Mouse (Mus musculus): ENCODE data around the gene 4933415A04Rik. TPM values are rescaled to one million over a fixed set of nuclear protein-coding genes. Genes with fewer than 3 reads are reported as not detected.

Gene 4933415A04Rik
- 1.1 TPM in 2 replicates for polyA plus RNA-seq (2012; rRNA removed)

DNA sequence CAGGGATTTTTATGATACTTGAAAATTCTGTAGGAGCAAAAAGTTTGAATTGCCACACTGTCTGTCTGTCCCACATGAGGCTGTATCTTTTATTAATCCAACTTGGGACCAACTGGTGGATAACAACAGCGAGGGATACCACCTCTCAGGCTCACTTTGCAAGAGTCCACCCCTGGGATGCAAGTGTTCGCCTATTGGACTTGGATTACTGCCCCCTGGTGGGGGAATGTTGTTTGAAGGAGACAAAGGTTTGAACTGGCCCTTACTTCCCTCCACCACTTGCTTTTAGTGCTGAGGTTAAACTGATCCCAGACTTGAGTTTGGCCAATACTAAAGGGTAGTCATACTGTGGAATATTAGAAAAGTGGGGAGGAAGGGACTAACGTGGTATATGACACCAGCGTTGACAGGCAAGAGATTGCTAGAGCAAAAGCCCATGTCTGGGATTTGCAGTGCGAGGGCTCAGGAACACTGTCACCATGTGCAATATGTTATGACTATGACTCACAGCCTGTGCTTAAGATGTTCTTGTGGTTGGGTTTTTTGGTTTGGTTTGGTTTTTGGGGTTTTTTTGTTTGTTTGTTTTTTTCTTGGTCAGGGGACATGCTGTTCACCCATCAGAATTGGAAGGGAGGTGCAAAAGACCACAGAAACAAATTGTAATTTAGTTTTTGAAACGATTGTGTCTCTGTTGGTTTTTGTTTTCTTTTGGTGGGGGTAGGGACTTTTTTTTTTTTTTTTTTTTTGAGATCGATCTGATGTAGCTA is at the start of gene 4933415A04Rik:
TSS of gene 4933415A04Rik (plus strand) at position 717 of the 767 bp plus-strand sequence.
- DNase-seq (ENCODE audit: low read depth, low spot score), result peak; percentile 42
- 70% methylated on average over 7 of the region's 7 CpGs for WGBS

DNA sequence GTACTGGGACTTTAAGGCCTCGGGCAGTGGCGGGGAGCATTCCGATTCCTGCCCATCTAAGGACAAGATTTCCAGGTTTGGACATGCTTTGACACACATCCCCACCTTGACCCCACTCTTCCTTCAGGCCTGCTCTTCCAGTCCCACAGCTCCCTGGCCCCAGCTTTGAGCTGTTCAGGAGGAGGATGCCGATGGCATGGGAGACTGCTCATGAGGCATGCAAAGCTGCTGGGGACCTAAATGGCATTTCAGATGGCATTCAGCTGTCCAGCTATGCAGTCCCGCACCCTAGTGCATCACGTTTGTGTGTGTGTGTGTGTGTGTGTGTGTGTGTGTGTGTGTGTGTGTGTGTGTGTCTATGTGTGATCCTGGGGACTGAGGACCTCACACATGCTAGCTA is 49.8 kb upstream of the 4933415A04Rik start:
- WGBS, result 94% methylated on average over 6 of the region's 6 CpGs
- DNase-seq (ENCODE audit: low read depth, low spot score), result no peak

DNA sequence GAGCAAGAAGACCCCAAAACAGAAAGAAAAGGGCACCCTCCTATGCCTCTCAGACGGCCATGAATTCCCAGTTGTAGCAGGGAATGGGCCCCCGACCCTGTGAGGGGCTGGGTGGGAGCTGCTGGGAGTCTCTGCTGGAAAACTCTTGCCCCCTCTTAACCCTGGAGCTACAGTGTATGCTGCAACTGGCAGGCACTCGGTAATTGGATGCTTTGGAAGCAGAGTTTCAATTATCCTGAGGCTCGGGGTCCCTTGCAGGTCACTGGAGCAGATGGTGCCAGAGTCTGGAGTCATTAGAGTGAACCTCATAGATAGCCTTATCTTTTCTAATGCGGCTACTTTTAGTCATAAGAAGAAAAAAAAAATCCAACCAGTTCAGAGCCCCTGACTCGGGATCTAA is 47.0 kb upstream of the 4933415A04Rik start:
- WGBS, result 81% methylated on average over 6 of the region's 6 CpGs
- no peak for DNase-seq (ENCODE audit: low read depth, low spot score)

DNA sequence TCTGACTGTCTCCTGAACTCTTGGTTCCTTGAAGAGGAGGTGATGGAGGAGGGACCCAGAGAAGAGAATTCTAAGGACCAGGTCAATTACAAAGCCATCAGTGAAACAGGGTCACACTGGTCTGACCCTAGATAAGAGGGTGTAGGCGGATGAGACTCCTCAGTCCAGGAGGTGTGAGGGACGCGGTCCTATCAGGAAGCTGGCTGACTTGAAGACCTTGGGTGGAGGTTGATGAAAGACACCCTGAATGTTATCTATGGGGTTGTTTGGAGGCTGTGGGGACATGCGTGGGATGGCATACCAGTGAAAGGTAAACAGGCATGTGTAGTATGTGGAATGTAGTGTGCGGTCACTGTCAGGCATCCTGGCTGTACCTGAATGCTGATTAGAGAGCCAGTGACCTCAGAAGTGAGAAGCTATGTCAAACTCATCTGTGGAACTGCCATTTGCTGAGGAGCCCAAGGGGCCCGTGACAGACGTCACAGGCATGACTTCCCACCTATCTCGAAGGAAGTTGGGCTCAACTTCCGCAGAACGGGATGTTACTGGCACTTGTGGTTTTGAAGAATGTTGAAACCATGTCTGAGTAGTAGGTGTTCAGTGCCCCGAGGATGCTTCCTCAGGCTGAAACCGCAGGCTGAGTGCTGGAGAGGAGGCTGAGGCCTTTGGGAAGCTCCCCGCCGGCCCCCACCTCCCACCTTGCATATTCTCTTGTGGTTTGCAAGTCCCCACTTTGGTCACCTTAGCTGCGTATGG is 43.0 kb upstream of the 4933415A04Rik start:
- WGBS, result 92% methylated on average over 15 of the region's 15 CpGs
- no peak for DNase-seq (ENCODE audit: low read depth, low spot score)

DNA sequence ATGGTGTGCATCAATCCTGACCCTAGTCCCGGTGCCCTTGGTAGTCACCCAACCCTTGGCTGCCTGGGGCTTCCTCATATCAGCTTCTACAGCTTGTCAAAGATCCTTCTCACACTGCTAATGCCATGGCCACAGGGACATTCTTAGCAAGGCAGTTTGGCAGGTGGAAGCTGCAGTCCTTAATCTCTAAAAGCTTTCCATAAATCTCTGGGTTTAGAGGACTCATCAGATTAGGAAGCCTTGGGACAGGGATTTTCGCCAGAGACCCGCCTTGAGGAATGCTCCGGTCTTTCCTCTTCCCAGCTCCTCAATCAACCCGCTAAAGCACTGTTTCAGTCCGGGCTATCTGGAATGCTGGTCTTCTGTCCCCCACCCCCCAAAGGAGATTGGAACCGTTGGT is 42.0 kb upstream of the 4933415A04Rik start:
- WGBS, result 87% methylated on average over 7 of the region's 7 CpGs
- no peak for DNase-seq (ENCODE audit: low read depth, low spot score)

GRCm38 (mm10) chr11:43545873-43546475 is 40.9 kb upstream of the 4933415A04Rik start:
- DNase-seq (ENCODE audit: low read depth, low spot score), result no peak
- 69% methylated on average over 16 of the region's 16 CpGs for WGBS

DNA sequence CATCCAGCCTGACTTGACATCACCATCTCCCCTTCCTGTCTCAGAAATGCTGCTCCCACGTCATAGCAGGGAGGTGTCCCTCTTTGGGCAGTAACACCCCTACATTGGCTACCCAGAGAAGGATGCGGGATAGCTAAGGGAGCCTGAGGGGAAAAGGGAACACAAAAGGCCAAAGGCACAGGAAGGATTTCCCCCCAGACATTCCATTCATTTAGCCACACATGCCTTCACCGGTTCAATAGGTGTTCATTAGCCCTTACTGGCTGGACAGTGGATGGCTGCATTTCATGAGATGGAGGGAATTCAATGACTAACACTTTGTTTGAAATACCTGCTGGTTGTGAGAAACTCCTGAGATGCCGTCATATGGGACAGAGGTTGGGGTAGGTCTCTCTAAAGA is 40.2 kb upstream of the 4933415A04Rik start:
- no peak for DNase-seq (ENCODE audit: low read depth, low spot score)
- 91% methylated on average over 4 of the region's 4 CpGs for WGBS

DNA sequence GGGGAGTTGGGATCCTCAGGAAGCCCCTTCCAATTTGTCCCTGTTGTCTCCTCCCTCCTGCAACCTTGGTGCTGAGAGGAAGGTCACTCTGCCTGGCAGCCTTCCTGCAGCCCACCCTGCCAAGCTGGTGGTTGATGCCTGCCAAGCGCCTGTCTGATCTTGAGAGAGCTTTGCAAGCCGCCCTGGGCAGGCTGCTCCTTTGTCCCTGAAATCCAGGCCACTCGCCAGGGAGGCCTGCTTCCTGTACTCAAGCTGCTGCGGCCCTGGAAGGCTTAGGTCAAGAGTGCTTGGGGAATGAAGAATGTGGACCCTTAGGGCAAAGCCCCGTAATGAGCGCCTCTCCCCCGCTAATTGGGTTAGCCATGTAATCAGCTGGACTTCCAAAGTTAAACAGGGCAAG is 38.7 kb upstream of the 4933415A04Rik start:
- no peak for DNase-seq (ENCODE audit: low read depth, low spot score)
- 31% methylated on average over 7 of the region's 7 CpGs for WGBS

DNA sequence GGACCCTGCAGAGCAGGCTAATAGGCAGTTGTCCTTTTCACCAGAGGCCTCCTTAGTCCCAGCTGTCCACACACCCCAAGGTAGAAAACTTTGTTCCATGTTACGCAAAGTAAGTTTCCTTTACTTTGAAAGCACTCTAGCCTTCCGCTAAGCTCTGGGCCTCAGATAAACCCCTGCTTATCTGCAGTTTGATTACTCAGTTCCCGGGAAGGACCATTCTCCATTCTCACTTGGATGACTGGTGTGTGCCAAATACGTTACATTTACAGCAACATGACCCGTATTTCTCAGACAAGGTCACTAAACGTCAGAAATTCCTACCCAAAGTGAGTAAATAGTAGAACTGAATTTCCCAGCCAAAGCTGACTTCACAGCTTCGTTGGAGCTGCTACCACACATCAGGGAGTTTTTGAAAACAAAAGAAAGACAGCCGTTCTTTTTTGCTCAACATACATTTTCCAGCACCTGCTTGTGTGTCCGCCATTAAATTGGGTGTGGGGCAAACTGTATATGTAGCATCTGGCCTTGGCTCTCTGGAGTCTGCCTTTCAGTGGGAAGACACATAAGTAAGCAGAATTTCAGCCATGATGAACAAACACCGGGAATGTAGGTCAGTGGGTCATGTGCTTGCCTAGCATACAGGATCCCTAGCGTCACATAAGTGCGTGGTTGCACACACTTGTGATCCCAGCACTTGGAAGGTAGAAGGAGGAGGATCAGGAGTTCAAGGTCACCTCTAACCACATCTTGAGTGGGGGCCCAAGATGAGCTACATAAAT is 38.0 kb upstream of the 4933415A04Rik start:
- WGBS, result 24% methylated on average over 12 of the region's 12 CpGs
- DNase-seq (ENCODE audit: low read depth, low spot score), result no peak

DNA sequence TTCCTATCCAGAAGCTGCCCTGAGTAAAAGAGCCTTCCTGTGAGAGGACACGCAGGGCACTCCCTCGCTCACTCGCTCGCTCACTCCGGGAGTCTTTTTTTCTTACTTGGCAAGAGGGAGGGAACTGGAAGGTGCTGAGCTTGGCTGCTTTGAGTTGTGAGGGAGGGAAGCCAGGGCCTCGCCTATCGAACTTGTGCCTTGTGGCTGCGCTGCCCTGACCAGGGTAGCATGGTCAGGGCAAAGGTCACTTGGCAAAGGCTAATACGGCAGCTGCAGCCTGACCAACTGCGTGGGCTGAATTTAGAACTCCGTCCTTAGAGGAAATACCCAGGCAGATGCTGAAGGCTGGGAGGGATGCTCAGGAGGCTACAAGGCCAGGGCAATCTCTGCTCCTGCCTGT is 37.1 kb upstream of the 4933415A04Rik start:
- peak; percentile 91 for DNase-seq (ENCODE audit: low read depth, low spot score)
- 23% methylated on average over 11 of the region's 11 CpGs for WGBS

GRCm38 (mm10) chr11:43551756-43552155 is 35.1 kb upstream of the 4933415A04Rik start:
- DNase-seq (ENCODE audit: low read depth, low spot score), result peak; percentile 94
- WGBS, result 23% methylated on average over 3 of the region's 3 CpGs

DNA sequence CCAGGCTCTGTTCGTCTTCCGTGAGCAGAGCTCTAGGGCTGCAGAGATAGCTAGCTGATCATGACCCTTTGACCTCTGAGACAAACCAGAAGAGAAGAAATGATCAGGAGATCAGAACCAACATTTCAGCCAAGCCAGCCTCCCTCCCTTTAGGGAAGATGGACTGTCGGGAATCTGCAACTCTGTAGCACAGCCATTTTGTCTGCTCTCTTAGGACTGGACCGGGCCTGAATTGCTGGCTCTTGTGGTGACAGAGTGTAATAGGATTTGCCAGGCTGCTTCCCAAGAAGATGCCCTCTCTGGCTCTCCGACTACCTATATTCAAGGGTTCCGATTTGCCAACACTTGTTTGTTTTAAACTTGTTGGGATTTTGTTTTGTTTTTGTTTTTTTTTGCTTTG is 34.2 kb upstream of the 4933415A04Rik start:
- no peak for DNase-seq (ENCODE audit: low read depth, low spot score)
- WGBS, result 94% methylated on average over 6 of the region's 6 CpGs

GRCm38 (mm10) chr11:43556538-43556937 is 30.3 kb upstream of the 4933415A04Rik start:
- DNase-seq (ENCODE audit: low read depth, low spot score), result no peak
- 80% methylated on average over 11 of the region's 11 CpGs for WGBS

GRCm38 (mm10) chr11:43559515-43560292 is 27.1 kb upstream of the 4933415A04Rik start:
- 66% methylated on average over 6 of the region's 6 CpGs for WGBS
- DNase-seq (ENCODE audit: low read depth, low spot score), result no peak

- DNase-seq (ENCODE audit: low read depth, low spot score), result no peak
- WGBS, result 70% methylated on average over 10 of the region's 10 CpGs
Observed at GRCm38 (mm10) chr11:43563654-43564244, 23.1 kb upstream of the 4933415A04Rik start.

DNA sequence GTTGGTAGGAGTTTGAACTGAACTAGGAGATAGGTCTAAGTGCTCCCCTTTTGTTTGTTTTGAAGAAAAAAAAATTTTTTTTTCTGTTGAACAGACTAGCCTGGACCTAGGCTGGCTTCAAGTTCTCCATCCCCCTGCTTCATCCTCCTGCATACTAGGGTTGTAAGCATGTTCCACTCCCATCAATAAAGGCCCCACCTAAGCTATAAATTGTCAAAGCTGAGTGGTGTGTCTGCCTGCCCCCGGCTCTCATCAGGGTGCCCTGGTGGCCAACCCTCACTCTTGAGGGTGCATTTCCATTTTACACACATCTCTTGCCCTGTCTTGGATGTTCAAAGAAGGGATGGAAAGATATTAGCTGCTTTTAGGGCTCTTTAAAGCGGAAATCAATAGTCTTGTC is 21.4 kb upstream of the 4933415A04Rik start:
- 29% methylated on average over 2 of the region's 2 CpGs for WGBS
- DNase-seq (ENCODE audit: low read depth, low spot score), result no peak

- no peak for DNase-seq (ENCODE audit: low read depth, low spot score)
- 42% methylated on average over 8 of the region's 8 CpGs for WGBS
Observed at GRCm38 (mm10) chr11:43565852-43566251, 21.0 kb upstream of the 4933415A04Rik start.

DNA sequence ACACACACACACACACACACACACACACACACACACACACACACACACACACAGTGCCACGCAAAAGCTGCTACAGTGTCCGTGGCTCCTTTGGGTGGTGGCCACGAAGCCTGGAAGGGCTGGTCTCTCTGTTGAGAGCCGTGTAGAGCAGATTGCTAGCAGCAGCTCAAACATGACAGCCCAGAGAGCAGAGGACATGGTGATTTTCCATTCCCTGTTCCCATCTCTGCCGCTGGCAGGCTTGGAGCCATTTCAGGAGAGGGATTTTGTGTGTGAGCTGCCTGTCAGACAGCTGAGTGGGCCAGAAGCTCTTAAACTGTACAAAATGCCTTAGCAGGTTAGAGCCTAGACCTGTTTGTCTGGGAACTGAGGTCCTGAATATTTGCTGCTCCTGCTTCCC is 20.1 kb upstream of the 4933415A04Rik start:
- 73% methylated on average over 5 of the region's 5 CpGs for WGBS
- DNase-seq (ENCODE audit: low read depth, low spot score), result no peak

DNA sequence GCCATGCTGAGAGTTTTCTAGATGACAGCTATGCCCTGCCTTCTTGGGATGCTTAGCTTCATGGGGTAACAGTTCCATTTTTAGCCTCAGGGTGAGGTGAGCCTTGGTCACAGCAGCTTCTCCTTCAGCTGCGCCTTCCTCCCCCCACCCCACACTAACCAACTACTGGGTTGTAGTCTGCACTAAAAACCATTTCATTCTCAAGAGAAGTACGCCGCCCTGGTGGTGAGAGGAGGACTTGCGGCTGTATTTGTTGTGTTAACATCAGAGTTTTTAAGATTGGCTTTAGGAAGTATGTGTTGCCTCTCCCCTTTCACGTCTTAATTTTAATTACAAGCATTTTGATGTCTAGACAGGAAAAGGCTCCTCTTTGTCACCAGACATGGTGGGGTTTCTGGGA is 18.6 kb upstream of the 4933415A04Rik start:
- 49% methylated on average over 5 of the region's 5 CpGs for WGBS
- no peak for DNase-seq (ENCODE audit: low read depth, low spot score)

Measured in large intestine, adult 2 months (tissue).